Mouse (Mus musculus): ENCODE data around the gene Trmt2b.
A peak's percentile ranks its signal among the peaks of the same experiment; 100 is the strongest.
"Not testable (repeated sequence)": the region's sequence is repeated elsewhere in the genome, so short reads cannot be mapped to it uniquely, and the experiment has no call there.

The Trmt2b gene

DNA sequence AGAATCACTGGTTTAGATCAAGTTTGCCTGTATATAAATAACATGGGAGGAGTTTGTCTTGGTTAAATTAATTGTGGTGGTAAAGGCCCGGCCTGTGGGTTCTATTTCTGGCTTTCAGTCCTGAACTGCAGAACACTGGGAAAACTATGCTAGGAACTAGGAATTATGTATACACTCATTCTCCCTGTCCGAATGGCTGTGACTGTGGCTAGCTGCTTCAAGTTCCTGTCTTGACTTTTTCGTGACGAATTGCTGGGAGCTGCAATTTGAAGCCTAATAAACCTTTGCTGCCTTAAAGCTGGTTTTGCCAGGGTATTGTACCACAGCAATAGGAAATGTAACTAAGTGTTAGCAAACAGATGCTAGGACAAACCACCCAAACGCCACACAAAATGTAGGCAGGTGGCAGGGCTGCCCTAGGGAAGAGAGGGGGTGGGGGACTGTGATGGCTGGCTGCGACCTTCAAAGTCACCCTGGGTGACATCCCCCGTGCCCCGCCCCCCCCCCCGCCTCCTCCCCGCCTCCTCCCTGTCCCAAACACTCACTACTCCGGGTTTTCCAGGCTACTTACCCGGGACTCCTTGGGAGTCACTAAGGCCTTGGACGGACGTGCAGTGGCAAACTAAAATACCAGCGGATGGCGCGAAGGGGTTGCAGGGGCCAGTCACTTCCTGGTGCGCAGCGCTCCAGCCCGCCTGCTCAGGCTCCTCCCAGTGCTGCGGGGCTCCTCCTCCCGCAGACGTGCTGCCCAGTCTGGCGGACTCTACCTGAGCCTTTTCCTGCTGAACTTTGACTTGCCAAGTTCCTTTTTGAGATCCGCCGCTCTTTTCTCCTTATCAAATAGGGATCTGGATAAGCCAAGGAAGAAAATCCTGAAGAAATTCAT, at the start of gene Trmt2b:
Trmt2b (minus strand) TSS at position 710 of the 886 bp plus-strand sequence.
- DNase-seq (ENCODE audit: low spot score), result no peak

- DNase-seq (ENCODE audit: low spot score), result no peak
These were observed 42.6 kb upstream of the Trmt2b start for GRCm38 (mm10) chrX:134319153-134319932.

GRCm38 (mm10) chrX:134311193-134311592, 34.4 kb upstream of the Trmt2b start:
- not testable (repeated sequence) for DNase-seq (ENCODE audit: low spot score)

DNA sequence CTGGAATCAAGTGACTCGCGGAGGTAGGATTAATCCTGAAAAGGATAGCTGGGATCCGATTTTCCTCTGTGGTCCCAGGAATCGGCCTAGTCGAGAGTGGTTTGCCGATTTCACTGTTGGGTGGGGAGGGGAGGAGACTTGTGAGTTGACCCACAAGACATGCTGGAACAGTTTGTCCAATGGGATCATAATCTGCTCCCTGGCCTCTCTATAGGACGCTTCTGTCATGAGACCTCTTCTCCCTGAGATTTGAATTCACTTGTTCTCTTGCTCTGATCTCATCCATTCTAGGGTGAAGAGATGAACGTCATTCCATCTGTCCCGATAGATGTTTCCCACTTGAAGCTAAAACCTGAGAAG, 31.5 kb upstream of the Trmt2b start:
- no peak for DNase-seq (ENCODE audit: low spot score)

DNA sequence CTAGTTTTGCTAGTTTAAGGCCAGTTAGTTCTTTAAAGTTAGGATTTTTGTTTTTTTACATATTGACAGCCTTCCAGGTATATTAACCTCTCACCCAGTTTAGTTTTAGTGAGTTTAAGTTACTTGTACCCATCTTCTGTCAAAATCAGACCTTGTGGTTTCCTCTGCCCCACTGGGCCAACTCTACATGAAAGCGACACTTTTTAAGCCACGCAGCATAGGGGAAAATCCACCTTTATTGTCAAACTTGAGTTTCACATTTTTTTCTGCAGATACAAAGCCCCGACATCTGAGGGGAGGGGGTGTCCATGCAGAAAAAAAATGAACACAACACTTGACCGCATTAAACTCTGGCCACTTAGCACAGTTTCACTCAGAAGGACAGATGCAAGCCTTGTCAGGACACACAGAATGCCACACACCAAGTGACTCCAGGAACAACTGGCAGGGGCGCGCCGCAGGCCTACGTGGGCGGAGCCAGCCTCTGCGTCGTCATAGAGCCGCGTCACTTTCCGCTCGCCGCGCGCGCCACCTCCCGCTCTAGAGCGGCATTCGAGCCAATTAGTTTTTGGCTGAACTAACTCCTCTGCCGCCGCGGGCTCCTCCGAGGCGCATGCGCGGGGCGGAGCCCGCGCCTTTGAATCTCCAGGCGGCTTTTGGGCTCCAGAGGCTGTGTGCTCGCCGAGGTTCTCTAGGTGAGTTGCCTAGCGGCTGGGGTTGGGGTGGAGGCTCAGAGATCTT, 30.9 kb upstream of the Trmt2b start, which contains the start of gene Cenpi:
Cenpi (plus strand) TSS at position 551 of the 741 bp plus-strand sequence.
- peak; percentile 80 for DNase-seq (ENCODE audit: low spot score)

DNA sequence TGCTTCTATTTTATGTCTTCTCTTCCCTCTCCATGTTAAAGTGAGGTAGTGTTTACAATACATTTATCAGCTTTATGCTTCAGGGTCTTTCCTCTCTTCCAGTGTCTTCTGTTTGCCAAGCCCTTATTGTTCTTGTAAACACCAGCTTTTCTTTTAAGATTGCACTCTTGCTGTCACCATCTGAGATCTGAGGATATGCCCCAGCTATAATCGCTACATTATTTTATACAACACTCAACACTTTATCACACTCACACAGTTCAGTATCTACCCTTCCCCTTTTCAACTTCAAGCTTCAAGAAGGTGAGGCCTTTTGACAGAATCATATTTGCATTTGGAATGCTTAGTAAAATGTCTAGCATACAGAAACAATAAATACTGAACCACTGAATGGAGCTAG, 26.5 kb upstream of the Trmt2b start:
- DNase-seq (ENCODE audit: low spot score), result no peak

GRCm38 (mm10) chrX:134300219-134300618, 23.4 kb upstream of the Trmt2b start:
- no peak for DNase-seq (ENCODE audit: low spot score)

DNA sequence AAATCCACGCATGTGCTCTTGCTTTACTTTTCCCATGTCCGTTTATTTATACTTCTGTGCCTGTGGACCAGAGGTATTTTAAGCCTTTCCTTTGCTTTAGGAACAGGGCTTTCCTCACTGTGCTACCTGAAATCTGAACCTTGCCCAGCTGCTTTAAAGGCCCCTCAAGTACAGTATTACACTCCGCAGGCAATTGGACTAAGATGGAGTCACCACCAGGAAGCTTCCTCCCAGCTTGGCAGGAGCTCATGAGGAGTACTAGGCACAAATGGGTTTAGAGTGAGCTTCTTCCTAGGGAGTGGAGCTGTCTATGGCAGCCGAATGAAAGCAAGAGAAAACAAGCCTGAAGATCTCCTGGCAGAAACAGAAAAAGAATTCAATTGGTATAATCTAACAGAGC, 20.4 kb upstream of the Trmt2b start:
- no peak for DNase-seq (ENCODE audit: low spot score)

- DNase-seq (ENCODE audit: low spot score), result no peak
These were observed 20.0 kb upstream of the Trmt2b start for GRCm38 (mm10) chrX:134296737-134297136.

GRCm38 (mm10) chrX:134296301-134296700, 19.5 kb upstream of the Trmt2b start:
- DNase-seq (ENCODE audit: low spot score), result no peak

DNA sequence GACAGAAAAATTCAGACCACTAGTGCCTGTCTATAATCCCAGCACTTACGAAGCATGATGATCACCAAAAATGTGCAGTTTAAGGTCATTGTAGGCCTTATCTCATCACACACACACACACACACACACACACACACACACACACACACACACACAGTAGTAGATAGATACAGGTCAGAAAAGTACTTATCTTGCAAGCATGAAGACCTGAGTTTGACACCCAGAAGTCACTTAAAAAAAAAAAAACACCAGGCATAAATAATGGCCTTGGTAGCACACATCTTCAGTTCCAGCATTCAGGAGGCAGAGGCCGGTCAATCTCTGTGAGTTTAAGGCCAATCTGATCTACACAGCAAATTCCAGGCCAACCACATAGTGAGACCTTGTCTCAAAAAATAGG, 10.5 kb upstream of the Trmt2b start:
- no peak for DNase-seq (ENCODE audit: low spot score)

DNA sequence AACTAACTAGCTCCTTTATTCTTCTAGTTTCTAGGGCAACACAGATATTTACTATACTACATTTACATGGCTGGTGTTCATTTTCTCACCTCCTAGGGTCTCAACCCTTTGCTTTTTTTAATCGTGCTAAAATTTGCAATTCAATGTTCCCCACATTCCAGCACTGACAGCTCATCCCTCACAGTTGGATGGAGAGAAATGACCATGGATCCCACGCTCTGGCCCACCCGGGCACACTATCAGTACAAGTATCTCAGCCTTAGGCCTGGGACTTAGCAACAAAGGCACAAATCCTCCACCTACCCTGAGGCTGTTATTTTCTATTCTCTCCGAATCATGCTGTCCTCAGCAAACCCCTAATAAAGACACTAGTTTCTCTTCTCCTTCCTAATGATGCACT, 9.0 kb upstream of the Trmt2b start:
- DNase-seq (ENCODE audit: low spot score), result no peak

GRCm38 (mm10) chrX:134285102-134285501, 8.3 kb upstream of the Trmt2b start:
- no peak for DNase-seq (ENCODE audit: low spot score)

GRCm38 (mm10) chrX:134280531-134280930, 3.7 kb upstream of the Trmt2b start:
- DNase-seq (ENCODE audit: low spot score), result no peak

GRCm38 (mm10) chrX:134275715-134276114, 1.1 kb downstream of the Trmt2b start:
- no peak for DNase-seq (ENCODE audit: low spot score)

DNA sequence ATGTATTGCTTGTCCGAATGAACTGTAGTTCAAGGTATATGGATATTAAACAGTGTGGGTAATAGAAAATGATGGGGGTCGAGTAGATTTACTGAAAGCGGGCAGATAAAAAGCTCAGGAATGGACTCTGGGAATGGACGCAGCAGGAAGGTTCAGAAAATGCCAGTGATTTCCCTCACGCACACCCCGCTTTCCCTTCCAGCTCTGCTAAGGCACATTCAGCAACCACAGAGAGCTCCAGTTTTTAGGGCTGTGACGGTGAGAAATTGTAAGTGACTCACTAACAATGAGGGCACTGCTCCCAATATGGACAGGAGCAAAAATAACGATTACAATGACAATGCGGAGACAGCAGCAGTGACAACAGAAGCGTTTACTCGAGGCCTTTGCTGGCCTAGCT, 14.7 kb downstream of the Trmt2b start:
- DNase-seq (ENCODE audit: low spot score), result no peak

GRCm38 (mm10) chrX:134261191-134261590, 15.6 kb downstream of the Trmt2b start:
- DNase-seq (ENCODE audit: low spot score), result no peak

GRCm38 (mm10) chrX:134248202-134248601, 28.6 kb downstream of the Trmt2b start:
- DNase-seq (ENCODE audit: low spot score), result no peak

DNA sequence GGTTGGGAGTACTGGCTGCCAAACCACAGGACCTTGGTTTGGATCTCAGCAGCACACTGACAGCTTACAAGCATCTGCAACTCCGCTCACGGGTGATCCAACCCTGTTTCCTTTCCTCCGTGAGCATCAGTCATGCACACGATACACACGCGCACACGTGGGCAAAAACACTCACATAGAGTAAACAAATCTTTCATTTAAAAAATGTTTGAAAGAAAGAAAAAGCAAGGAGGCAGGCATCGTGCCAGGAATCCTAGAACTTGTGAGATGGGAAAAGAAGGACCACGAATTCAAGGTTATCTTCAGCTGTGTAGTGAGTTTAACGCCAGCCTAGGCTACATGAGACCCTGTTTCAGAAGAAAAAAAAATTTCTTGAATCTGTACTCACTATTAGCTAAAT, 30.8 kb downstream of the Trmt2b start:
- DNase-seq (ENCODE audit: low spot score), result no peak

DNA sequence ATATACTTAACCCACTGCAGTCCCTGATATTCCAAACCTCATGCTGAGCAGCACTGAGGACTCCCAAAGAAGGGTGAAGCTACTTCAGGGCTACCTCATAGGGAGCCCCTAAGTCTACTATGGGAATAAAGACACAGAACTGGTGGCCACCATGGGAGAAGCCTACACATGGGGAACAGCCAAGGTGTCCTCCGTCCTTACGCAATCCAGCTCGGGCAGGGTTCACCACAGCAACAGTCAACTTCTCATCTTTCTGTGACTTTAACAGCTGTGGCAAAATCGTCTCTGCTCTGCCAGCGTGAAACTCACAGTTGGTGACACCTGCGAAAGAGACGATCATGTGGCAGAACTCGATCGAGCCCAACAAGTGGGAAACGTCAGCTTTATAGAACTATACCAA, 38.5 kb downstream of the Trmt2b start:
- DNase-seq (ENCODE audit: low spot score), result no peak

DNA sequence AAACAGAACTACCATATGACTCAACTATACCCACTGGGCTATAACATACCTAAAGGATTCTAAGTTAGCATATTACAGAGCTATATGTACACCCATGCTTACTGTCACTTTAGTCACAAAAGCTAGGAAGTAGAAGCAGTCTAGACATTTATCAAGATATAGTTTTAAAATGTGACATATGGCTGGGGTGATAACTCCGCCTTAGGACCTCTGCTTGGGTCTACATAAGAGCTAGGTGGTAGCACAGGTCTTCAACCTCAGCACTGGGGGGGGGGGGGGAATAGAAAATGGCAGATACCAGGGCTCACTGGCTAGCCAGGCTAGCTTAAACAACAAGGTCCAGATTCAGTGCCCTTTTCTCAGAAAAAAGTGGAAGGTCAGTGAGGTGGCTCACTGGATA, 43.7 kb downstream of the Trmt2b start:
- no peak for DNase-seq (ENCODE audit: low spot score)

DNA sequence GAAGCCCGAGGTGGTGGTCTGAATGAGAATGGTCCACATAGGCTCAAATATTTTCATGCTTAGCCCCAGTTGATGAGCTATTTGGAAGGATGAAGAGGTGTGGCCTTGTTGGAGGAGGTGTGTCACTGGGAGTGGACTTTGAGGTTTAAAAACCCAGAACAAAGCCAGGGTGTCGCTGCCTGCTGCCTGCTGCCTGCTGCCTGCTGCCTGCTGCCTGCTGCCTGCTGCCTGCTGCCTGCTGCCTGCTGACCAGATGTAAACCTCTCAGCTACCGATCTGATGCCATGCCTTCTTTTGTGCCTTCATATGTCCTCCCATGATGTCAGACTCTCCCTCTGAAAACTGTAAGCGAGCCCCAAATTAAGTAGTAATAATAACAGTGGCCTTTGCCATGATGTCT, 54.9 kb downstream of the Trmt2b start, which contains the start of gene Nox1:
Nox1 (minus strand) TSS at position 101 of the 400 bp plus-strand sequence.
- DNase-seq (ENCODE audit: low spot score), result no peak

Data from left cerebral cortex, adult 11 months (tissue).